Mouse (Mus musculus) liver, postnatal 0 days (tissue): Measurements from ENCODE around the gene Hist1h2ab. TPM values are rescaled to one million over a fixed set of nuclear protein-coding genes. Genes with fewer than 3 reads are reported as not detected.
A peak's percentile ranks its signal among the peaks of the same experiment; 100 is the strongest.
"Not testable (repeated sequence)": the region's sequence is repeated elsewhere in the genome, so short reads cannot be mapped to it uniquely, and the experiment has no call there.

Experiments used
- ATAC-seq: fragments of 200-750 bp; cut with Nextera tagmentation; 2 replicates; pipeline ENCODE4 v1.8.0; 2017; ENCODE audit warnings: mild to moderate bottlenecking, moderate library complexity
- DNase-seq: peaks from one replicate; pipeline ENCODE4 v3.0.0-alpha.2; 2016
- H3K27ac ChIP-seq: fragments of 300-500 bp; sonication (generic); 2 replicates; pipeline ENCODE4 v1.5.1; 2014; ENCODE audit warnings: antibody characterized with exemption, moderate library complexity, mild to moderate bottlenecking, low read depth
- H3K27me3 ChIP-seq: fragments of 300-500 bp; sonication (generic); 2 replicates; pipeline ENCODE4 v1.6.1; 2014; ENCODE audit warnings: low read length, control low read depth, mixed read lengths; ENCODE audit not compliant: insufficient read depth
- H3K36me3 ChIP-seq: fragments of 300-500 bp; sonication (generic); replicated peaks from 2 replicates; pipeline ENCODE4 v1.6.1; 2014; ENCODE audit warnings: mild to moderate bottlenecking, control low read depth, low read length, moderate library complexity, mixed read lengths; ENCODE audit not compliant: insufficient read depth
- H3K4me1 ChIP-seq: fragments of 300-500 bp; sonication (generic); 2 replicates; pipeline ENCODE4 v1.6.1; 2014; ENCODE audit warnings: antibody characterized with exemption, mild to moderate bottlenecking, control low read depth; ENCODE audit not compliant: insufficient read depth
- H3K4me2 ChIP-seq: fragments of 300-500 bp; sonication (generic); 2 replicates; pipeline ENCODE4 v1.6.1; 2014; ENCODE audit warnings: low read depth, mild to moderate bottlenecking, low read length, moderate library complexity, mixed read lengths
- H3K4me3 ChIP-seq: fragments of 300-500 bp; sonication (generic); 2 replicates; pipeline ENCODE4 v1.5.1; 2014; ENCODE audit warnings: low read depth, low read length
- H3K9ac ChIP-seq: fragments of 300-500 bp; sonication (generic); replicated peaks from 2 replicates; pipeline ENCODE4 v1.6.1; 2014; ENCODE audit warnings: mild to moderate bottlenecking, moderate library complexity
- H3K9me3 ChIP-seq: fragments of 300-500 bp; sonication (generic); 2 replicates; pipeline ENCODE4 v1.6.1; 2016; ENCODE audit warnings: mild to moderate bottlenecking, control low read depth, low read length, mixed read lengths
- CTCF ChIP-seq: sonication (generic); IDR thresholded peaks from 2 replicates; pipeline ENCODE4 v1.5.1; 2016; ENCODE audit warnings: antibody characterized with exemption, low read depth
- EP300 ChIP-seq: IDR thresholded peaks from 2 replicates; pipeline ENCODE4 v1.6.1; 2016; ENCODE audit warnings: antibody characterized with exemption, low read depth, mild to moderate bottlenecking
- WGBS: fragments of 180-500 bp; shearing (Covaris S2); extraction: QIAGEN DNeasy Blood & Tissue Kit; methylation state at CpG from one replicate; pipeline ENCODE4 v1.1.7; 2014; ENCODE audit not compliant: insufficient replicate concordance; 5-methylcytosine and 5-hydroxymethylcytosine counted together
- polyA plus RNA-seq: library from polyadenylated mRNA; unstranded; fragments of >200 nt; fragmentation: Nextera tagmentation; extraction: Ambion mirVana; gene quantifications from 2 replicates; pipeline ENCODE4 v1.2.1, GENCODE M21; 2015

The Hist1h2ab gene
- polyA plus RNA-seq = 46.5 and 47.4 TPM in 2 replicates

DNA sequence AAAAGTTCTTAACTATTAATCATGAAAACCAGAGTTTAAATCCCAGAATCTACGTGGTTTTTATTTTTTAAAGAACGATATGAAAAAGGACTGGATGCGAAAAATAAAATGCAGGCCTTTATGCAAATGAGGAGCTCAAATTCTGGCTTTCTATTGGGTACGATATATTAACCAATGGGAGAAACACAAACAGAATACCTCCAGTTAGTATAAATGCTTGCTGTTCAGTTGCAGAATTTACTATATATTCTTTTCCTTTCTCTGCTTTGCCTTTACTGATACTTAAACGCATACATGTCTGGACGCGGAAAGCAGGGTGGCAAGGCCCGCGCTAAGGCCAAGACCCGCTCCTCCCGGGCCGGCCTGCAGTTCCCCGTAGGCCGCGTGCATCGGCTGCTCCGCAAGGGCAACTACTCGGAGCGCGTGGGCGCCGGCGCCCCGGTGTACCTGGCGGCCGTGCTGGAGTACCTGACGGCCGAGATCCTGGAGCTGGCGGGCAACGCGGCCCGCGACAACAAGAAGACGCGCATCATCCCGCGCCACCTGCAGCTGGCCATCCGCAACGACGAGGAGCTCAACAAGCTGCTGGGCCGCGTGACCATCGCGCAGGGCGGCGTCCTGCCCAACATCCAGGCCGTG is at the start of gene Hist1h2ab:
TSS of gene Hist1h2ab (plus strand) at position 288 of the 639 bp plus-strand sequence.
- WGBS = 1% methylated on average over 30 of the region's 47 CpGs
- H3K4me1 ChIP-seq = peaks cover 12% of the 10 kb centered on the region

DNA sequence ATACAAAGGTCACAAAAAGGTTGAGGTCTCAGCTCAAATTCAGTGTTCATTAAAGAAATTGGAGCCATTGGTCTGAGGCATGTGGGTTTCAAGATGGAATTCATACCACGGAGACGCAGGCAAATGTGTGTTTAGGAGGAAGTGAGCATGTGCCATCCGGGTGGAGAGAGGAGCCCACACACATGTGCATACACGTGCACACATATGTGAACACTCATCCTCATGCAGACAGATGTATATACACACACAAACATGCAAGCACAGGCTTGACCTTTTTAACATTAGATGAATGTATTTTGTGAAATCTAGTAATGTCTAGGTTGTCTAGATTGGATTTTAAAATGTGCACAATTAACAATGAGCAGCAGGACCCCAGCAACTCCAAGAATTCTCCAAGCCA is 48.7 kb upstream of the Hist1h2ab start:
- 58% methylated on average over 4 of the region's 4 CpGs for WGBS
- no peak overlapping the region for H3K4me2 ChIP-seq
- no peaks in the 10 kb centered on the region for H3K27me3 ChIP-seq
- no peak for TF ChIP-seq CTCF
- no peak for TF ChIP-seq EP300
- no peak overlapping the region for H3K4me3 ChIP-seq
- no peaks in the 10 kb centered on the region; the same call in 1 of the 2 replicates for H3K4me1 ChIP-seq
- H3K9me3 ChIP-seq = no peaks in the 10 kb centered on the region
- no peaks in the 10 kb centered on the region for H3K36me3 ChIP-seq
- H3K9ac ChIP-seq = no peak overlapping the region
- peak; percentile 11 for DNase-seq
- ATAC-seq = no peak
- 0 out of 2 replicates have a peak overlapping the region, but pooled peaks have one; percentile 52 for H3K27ac ChIP-seq

More for the DNA sequence above, at the start of gene Hist1h2ab:
- peak; percentile 43 for ATAC-seq
- H3K27me3 ChIP-seq, H3K36me3 ChIP-seq, H3K9me3 ChIP-seq: not testable (repeated sequence)
- TF ChIP-seq CTCF (peak; percentile 25), EP300 (peak; percentile 76)
- peak within 1 kb of the TSS; percentile 99 for H3K27ac ChIP-seq
- H3K9ac ChIP-seq = peak within 1 kb of the TSS; percentile 68
- H3K4me2 ChIP-seq = peak within 1 kb of the TSS; percentile 54
- peak within 1 kb of the TSS; percentile 19 for H3K4me3 ChIP-seq
- DNase-seq = peak; percentile 82

DNA sequence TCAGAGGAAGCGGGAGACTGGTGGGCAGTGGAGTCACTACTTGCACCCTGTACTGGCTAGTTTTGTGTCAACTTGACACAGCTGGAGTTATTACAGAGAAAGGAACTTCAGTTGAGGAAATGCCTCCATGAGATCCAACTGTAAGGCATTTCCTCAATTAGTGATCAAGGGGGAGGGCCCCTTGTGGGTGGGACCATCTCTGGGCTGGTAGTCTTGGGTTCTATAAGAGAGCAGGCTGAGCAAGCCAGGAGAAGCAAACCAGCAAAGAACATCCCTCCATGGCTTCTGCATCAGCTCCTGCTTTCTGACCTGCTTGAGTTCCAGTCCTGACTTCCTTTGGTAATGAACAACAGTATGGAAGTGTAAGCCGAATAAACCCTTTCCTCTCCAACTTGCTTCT is 48.1 kb upstream of the Hist1h2ab start:
- H3K4me3 ChIP-seq, H3K4me2 ChIP-seq, DNase-seq, H3K36me3 ChIP-seq, ATAC-seq, H3K27me3 ChIP-seq, H3K9ac ChIP-seq, H3K4me1 ChIP-seq, H3K9me3 ChIP-seq: not testable (repeated sequence)
- H3K27ac ChIP-seq = 0 out of 2 replicates have a peak overlapping the region, but pooled peaks have one; percentile 52
- 74% methylated on average over 2 of the region's 2 CpGs for WGBS

DNA sequence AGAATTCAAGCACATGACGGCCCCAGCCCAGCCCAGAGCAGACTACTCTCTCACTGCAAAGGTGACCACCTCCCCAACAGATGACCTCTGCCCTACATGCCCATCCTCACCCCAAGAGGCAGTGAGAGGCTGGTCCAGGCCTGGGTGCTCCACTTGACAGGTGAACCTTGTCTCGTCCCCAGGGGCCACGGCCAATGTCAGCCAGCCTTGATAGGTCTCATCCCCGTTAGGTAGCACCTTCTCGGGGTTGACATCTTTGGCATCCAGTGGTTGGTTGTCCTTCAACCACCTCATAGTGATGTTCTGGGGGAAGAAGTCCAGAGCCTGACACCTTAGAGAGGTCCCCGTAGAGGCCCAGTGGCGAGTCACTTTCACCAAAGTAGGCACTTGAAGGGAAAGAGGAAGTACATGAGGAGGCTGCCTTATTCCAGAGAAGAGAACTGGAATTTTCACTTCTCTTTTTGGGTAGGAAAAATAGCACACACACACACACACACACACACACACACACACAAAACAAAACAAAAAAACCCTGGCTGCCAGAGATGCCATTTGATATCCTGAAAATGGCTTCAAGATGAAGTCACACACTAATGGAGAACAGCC is 45.1 kb upstream of the Hist1h2ab start:
- Histone ChIP-seq H3K27me3 (no peaks in the 10 kb centered on the region), H3K9ac (no peak overlapping the region), H3K4me1 (peaks cover 9% of the 10 kb centered on the region; the same call in 1 of the 2 replicates), H3K36me3 (no peaks in the 10 kb centered on the region), H3K27ac (no peak overlapping the region), H3K4me2 (no peak overlapping the region), H3K9me3 (no peaks in the 10 kb centered on the region), H3K4me3 (no peak overlapping the region)
- no peak for ATAC-seq
- peak; percentile 12 for DNase-seq
- 72% methylated on average over 7 of the region's 7 CpGs for WGBS
- TF ChIP-seq EP300 (no peak), CTCF (no peak)

DNA sequence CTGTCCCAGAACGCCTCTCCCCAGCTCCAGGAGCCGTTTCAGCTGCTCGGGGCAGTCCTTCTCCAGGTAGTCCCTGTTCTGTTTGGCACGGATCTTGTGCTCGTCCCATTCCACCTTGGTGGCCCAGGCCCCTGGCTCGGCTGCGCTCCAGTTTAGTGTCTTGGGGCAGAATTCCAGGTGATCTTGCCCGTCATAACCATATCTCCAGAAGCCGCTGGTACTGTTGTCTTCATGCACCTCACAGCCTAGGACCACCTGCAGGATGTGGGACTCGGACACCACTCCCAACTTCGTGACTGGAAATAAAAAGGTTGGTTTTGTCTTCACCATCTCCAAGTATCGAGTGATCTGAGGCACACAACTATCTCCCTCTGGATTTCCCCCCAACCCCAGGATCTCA is 44.2 kb upstream of the Hist1h2ab start:
- H3K36me3 ChIP-seq = no peaks in the 10 kb centered on the region
- peaks cover 9% of the 10 kb centered on the region; the same call in 1 of the 2 replicates for H3K4me1 ChIP-seq
- TF ChIP-seq EP300 = no peak
- no peak for TF ChIP-seq CTCF
- H3K4me3 ChIP-seq = no peak overlapping the region
- WGBS = 86% methylated on average over 12 of the region's 12 CpGs
- no peak overlapping the region for H3K4me2 ChIP-seq
- H3K9ac ChIP-seq = no peak overlapping the region
- no peak for ATAC-seq
- DNase-seq = peak; percentile 9
- no peaks in the 10 kb centered on the region for H3K9me3 ChIP-seq
- H3K27ac ChIP-seq = no peak overlapping the region
- H3K27me3 ChIP-seq = no peaks in the 10 kb centered on the region

DNA sequence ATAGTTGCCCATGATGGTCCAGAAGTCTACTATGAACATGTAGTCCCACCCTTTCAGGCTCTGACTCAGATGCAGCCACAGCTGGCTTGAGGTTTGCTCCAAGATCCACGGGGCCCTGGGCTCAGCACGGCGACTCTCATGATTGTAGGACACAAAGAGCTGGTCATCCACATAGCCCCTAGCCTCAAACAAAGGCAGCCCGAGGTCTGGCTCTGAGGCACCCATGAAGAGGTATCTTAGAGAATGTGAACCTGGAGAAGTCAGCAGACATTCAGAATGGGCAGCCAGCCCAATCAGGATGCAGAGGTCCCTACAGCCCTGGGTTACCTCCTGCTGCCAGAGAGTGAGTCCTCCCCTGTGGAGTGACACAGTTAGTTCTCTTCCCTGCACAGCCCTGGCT is 42.9 kb upstream of the Hist1h2ab start:
- H3K27me3 ChIP-seq = no peaks in the 10 kb centered on the region
- WGBS = 78% methylated on average over 4 of the region's 4 CpGs
- peaks cover 14% of the 10 kb centered on the region; the same call in 1 of the 2 replicates for H3K4me1 ChIP-seq
- TF ChIP-seq EP300 (no peak), CTCF (no peak)
- no peak overlapping the region for H3K4me2 ChIP-seq
- DNase-seq (peak; percentile 11), ATAC-seq (no peak)
- H3K9ac ChIP-seq = no peak overlapping the region
- H3K4me3 ChIP-seq = no peak overlapping the region
- H3K27ac ChIP-seq = no peak overlapping the region
- H3K9me3 ChIP-seq = no peaks in the 10 kb centered on the region
- no peaks in the 10 kb centered on the region for H3K36me3 ChIP-seq
